Mouse (Mus musculus) G1E (cell line): ENCODE measurements around the gene Mga.

Experiments used
- CTCF ChIP-seq: IDR thresholded peaks from 2 replicates; pipeline ENCODE4 v1.5.1; 2012; ENCODE audit warnings: low read depth, low read length, inconsistent platforms, mixed read lengths
- GATA1 ChIP-seq: IDR thresholded peaks from 2 replicates; pipeline ENCODE4 v1.6.1; 2012; ENCODE audit warnings: borderline replicate concordance, low read length, inconsistent platforms, mixed read lengths
- GATA2 ChIP-seq: IDR thresholded peaks from 2 replicates; pipeline ENCODE4 v1.6.1; 2012; ENCODE audit warnings: low read depth, low read length, inconsistent platforms, borderline replicate concordance
- POLR2AphosphoS5 ChIP-seq: IDR thresholded peaks from 2 replicates; pipeline ENCODE4 v1.6.1; 2012; ENCODE audit warnings: low read depth, low read length, inconsistent platforms; ENCODE audit not compliant: insufficient replicate concordance
- TAL1 ChIP-seq: conservative IDR thresholded peaks from 2 replicates; pipeline ENCODE4 v1.6.1; 2012; ENCODE audit warnings: low read depth, low read length, inconsistent platforms, mixed read lengths

- TF ChIP-seq CTCF (no peak), GATA2 (no peak), POLR2AphosphoS5 (no peak), GATA1 (no peak), TAL1 (no peak)
Measured at GRCm38 (mm10) chr2:120006696-120007095, 109.7 kb downstream of the Mga start.
